Mouse (Mus musculus): ENCODE measurements at regions not wholly inside any gene's neighbourhood (a gene's known extent, or its start where the extent isn't known, plus 50 kb on each side); places are given as distances from the start of the nearest gene placed in this dataset.

DNA sequence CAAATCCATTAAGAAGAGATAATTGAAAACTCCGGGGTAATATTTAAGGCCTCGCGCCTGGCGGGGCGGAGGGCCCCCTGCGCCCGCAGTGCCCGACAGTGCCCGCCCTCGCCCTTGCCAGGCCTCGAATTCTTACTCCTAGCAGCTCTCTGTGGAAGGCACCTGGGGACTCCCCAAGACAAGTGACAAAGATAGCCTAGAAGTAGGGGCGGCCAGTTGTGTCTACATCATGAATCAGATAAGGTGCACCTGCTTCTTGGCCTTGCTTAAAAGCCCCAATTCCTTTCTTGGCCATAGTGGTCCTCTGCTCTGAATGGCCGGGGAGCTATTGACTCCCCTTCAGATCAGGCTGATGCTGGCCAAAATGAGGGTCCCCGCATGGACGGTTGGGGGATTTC lies 67.9 kb downstream of the Hoxc4 start:
- Histone ChIP-seq H3K9ac (ENCODE audit: low read length) (no peak overlapping the region), H3K36me3 (ENCODE audit: control insufficient read depth, insufficient read depth, low read length) (no peaks in the 10 kb centered on the region), H3K4me1 (replicated peaks; ENCODE audit: control insufficient read depth, insufficient read depth, low read length) (peaks cover 3% of the 10 kb centered on the region; the same call in 1 of the 2 replicates), H3K4me2 (ENCODE audit: low read depth, low read length) (no peak overlapping the region), H3K4me3 (ENCODE audit: low read length) (no peak overlapping the region), H3K27me3 (ENCODE audit: control insufficient read depth, insufficient read depth, low read depth, low read length) (peaks cover 62% of the 10 kb centered on the region), H3K9me3 (ENCODE audit: control insufficient read depth, low read length) (no peaks in the 10 kb centered on the region), H3K27ac (ENCODE audit: low read length) (no peak overlapping the region)
- 0 out of 2 replicates have a peak, but pooled peaks have one; percentile 35 for ATAC-seq (ENCODE audit: low read depth)
- 16% methylated on average over 15 of the region's 15 CpGs for WGBS
